Mouse (Mus musculus) kidney, embryonic 16.5 days (tissue): ENCODE data around the gene Abtb2. TPM values are rescaled to one million over a fixed set of nuclear protein-coding genes. Genes with fewer than 3 reads are reported as not detected.

ENCODE experiments used
- ATAC-seq: fragments of 200-750 bp; cut with Nextera tagmentation; 2 replicates; pipeline ENCODE4 v1.8.0; 2017; ENCODE audit warnings: moderate TSS enrichment; ENCODE audit not compliant: low FRiP score, low TSS enrichment
- H3K27ac ChIP-seq: fragments of 300-500 bp; sonication (generic); 2 replicates; pipeline ENCODE4 v1.5.1; 2014; ENCODE audit warnings: low read length
- H3K27me3 ChIP-seq: fragments of 300-500 bp; sonication (generic); 2 replicates; pipeline ENCODE4 v1.6.1; 2014; ENCODE audit warnings: low read length, control low read depth, mixed read lengths; ENCODE audit not compliant: insufficient read depth
- H3K36me3 ChIP-seq: fragments of 300-500 bp; sonication (generic); 2 replicates; pipeline ENCODE4 v1.6.1; 2014; ENCODE audit warnings: low read length, control low read depth, mixed read lengths; ENCODE audit not compliant: insufficient read depth
- H3K4me1 ChIP-seq: fragments of 300-500 bp; sonication (generic); 2 replicates; pipeline ENCODE4 v1.6.1; 2014; ENCODE audit warnings: low read length, control low read depth, mixed read lengths; ENCODE audit not compliant: insufficient read depth
- H3K4me2 ChIP-seq: fragments of 300-500 bp; sonication (generic); replicated peaks from 2 replicates; pipeline ENCODE4 v1.6.1; 2014; ENCODE audit warnings: low read depth, low read length
- H3K4me3 ChIP-seq: fragments of 300-500 bp; sonication (generic); 2 replicates; pipeline ENCODE4 v1.5.1; 2014; ENCODE audit warnings: mild to moderate bottlenecking, low read length
- H3K9ac ChIP-seq: fragments of 300-500 bp; sonication (generic); replicated peaks from 2 replicates; pipeline ENCODE4 v1.6.1; 2014; ENCODE audit warnings: low read length
- H3K9me3 ChIP-seq: fragments of 300-500 bp; sonication (generic); 2 replicates; pipeline ENCODE4 v1.6.1; 2016; ENCODE audit warnings: low read length, control low read depth
- WGBS: fragments of 180-500 bp; shearing (Covaris S2); extraction: QIAGEN DNeasy Blood & Tissue Kit; methylation state at CpG from one replicate; pipeline ENCODE4 v1.1.7; 2014; 5-methylcytosine and 5-hydroxymethylcytosine counted together
- polyA plus RNA-seq: library from polyadenylated mRNA; unstranded; fragments of >200 nt; fragmentation: Nextera tagmentation; extraction: Ambion mirVana; gene quantifications from 2 replicates; pipeline ENCODE4 v1.2.1, GENCODE M21; 2015

Gene Abtb2
- polyA plus RNA-seq, 1 experiment from 2014 or later = 9.3 TPM

- WGBS = under 1% methylated on average over 22 of the region's 22 CpGs
- Histone ChIP-seq H3K9me3 (no peaks in the 10 kb centered on the region), H3K4me2 (peak overlapping the region; percentile 91), H3K4me3 (peak overlapping the region; percentile 55), H3K9ac (0 out of 2 replicates have a peak overlapping the region, but pooled peaks have one; percentile 45), H3K36me3 (no peaks in the 10 kb centered on the region), H3K27ac (no peak overlapping the region), H3K27me3 (no peaks in the 10 kb centered on the region), H3K4me1 (peaks cover 32% of the 10 kb centered on the region)
- peak; percentile 22; the same call in 1 of the 2 replicates for ATAC-seq
Observed at GRCm38 (mm10) chr2:103565171-103565591, 929 bp upstream of the Abtb2 start.

DNA sequence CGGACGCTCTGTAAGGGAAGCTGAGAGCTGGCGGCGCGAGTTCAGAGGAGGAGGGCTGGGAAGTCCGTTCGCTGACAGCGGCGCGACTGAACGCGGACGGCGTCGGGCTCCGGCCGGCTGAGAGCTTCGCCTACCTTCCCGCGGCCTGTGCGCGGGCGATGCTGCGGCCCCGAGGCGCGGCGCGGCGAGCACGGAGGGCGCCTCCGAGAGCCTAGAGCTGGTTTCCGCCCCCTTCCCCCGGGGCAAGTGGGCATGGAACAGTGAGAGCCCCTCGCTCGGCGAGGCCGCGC is 258 bp downstream of the Abtb2 start:
- Histone ChIP-seq H3K36me3 (no peaks in the 10 kb centered on the region), H3K9me3 (no peaks in the 10 kb centered on the region), H3K4me1 (peaks cover 32% of the 10 kb centered on the region), H3K4me3 (peak overlapping the region; percentile 55), H3K27me3 (no peaks in the 10 kb centered on the region), H3K4me2 (peak overlapping the region; percentile 91), H3K9ac (peak overlapping the region; percentile 71), H3K27ac (peak overlapping the region; percentile 86)
- peak; percentile 68 for ATAC-seq
- under 1% methylated on average over 40 of the region's 40 CpGs for WGBS

- Histone ChIP-seq H3K4me3 (peak overlapping the region; percentile 55), H3K27me3 (no peaks in the 10 kb centered on the region), H3K9ac (peak overlapping the region; percentile 71), H3K9me3 (no peaks in the 10 kb centered on the region), H3K27ac (peak overlapping the region; percentile 86), H3K36me3 (no peaks in the 10 kb centered on the region), H3K4me2 (peak overlapping the region; percentile 91), H3K4me1 (peaks cover 32% of the 10 kb centered on the region)
- ATAC-seq = peak; percentile 40
- WGBS = under 1% methylated on average over 79 of the region's 79 CpGs
Observed at GRCm38 (mm10) chr2:103566713-103567521, 807 bp downstream of the Abtb2 start.

DNA sequence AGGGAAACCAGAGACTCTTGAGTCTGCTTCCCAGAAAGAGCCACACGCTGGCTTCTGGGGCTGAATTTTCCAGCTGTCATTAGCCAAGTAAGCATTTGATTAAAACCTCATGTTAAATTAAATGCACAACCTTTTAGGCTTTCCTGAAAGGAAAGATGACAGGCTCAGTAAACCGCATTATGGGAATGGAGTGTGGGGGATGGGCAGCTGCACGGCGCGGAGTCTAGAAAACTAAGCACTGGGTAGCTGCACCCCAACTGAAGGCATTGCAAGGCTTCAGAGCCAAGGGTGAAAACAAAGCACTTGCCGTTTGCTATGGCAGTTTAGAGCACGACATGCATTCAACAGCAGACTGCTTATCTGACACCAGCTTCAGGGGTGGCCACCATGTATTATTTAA is 2.1 kb downstream of the Abtb2 start:
- no peaks in the 10 kb centered on the region for H3K27me3 ChIP-seq
- peak overlapping the region; percentile 55 for H3K4me3 ChIP-seq
- no peaks in the 10 kb centered on the region for H3K9me3 ChIP-seq
- H3K36me3 ChIP-seq = no peaks in the 10 kb centered on the region
- ATAC-seq = no peak
- H3K4me1 ChIP-seq = peaks cover 40% of the 10 kb centered on the region
- H3K9ac ChIP-seq = peak overlapping the region; percentile 31; the same call in 1 of the 2 replicates
- peak overlapping the region; percentile 91 for H3K4me2 ChIP-seq
- 36% methylated on average over 7 of the region's 7 CpGs for WGBS
- no peak overlapping the region for H3K27ac ChIP-seq

DNA sequence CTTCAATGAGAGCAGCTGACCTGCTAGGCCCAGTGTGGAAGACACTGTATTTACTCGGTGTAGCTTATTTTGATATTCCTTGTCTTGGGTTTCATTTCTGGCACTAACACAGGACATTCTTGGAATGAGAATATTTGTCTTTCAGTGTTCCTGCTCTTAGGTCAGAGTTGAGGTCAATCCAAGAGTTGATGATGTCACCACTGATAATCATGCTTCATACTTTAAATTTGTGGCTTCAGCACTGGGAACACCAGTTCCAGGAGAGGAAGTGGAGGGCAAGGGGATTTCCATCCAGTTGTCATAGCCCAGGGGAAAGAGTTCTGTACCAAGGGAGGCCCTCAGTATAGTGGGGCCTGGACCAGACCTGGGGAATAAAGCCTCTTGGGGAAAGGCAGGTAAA is 3.6 kb downstream of the Abtb2 start:
- Histone ChIP-seq H3K27me3 (no peaks in the 10 kb centered on the region), H3K4me1 (peaks cover 40% of the 10 kb centered on the region), H3K9ac (no peak overlapping the region), H3K4me3 (no peak overlapping the region), H3K9me3 (no peaks in the 10 kb centered on the region), H3K27ac (no peak overlapping the region), H3K4me2 (0 out of 2 replicates have a peak overlapping the region, but pooled peaks have one; percentile 91), H3K36me3 (no peaks in the 10 kb centered on the region)
- no peak for ATAC-seq
- WGBS = 51% methylated on average over 1 of the region's 1 CpGs

DNA sequence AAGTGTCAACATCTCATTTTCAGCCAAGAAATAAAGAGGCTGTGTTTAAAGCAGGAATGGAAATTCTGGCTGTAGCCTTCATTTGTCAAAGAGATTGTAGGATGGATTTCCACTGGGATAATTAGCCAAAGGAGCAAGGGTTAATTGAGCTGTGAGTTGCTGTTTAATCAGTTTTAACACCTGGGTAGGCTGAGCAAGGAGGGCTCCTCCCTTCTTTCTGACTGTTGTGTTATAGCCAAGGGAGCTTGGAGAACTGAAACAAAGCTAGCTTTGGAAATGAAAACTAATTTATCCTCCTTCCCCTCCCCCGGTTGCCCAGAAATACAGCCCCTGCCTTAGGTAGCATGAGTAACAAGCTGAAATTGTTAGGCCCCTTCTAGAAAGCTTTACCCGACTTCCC is 6.2 kb downstream of the Abtb2 start:
- Histone ChIP-seq H3K27ac (no peak overlapping the region; the same call in 1 of the 2 replicates), H3K27me3 (no peaks in the 10 kb centered on the region), H3K36me3 (no peaks in the 10 kb centered on the region), H3K9ac (no peak overlapping the region), H3K9me3 (no peaks in the 10 kb centered on the region), H3K4me3 (no peak overlapping the region), H3K4me2 (no peak overlapping the region; the same call in 1 of the 2 replicates), H3K4me1 (peaks cover 30% of the 10 kb centered on the region)
- 34% methylated on average over 2 of the region's 2 CpGs for WGBS
- no peak for ATAC-seq

DNA sequence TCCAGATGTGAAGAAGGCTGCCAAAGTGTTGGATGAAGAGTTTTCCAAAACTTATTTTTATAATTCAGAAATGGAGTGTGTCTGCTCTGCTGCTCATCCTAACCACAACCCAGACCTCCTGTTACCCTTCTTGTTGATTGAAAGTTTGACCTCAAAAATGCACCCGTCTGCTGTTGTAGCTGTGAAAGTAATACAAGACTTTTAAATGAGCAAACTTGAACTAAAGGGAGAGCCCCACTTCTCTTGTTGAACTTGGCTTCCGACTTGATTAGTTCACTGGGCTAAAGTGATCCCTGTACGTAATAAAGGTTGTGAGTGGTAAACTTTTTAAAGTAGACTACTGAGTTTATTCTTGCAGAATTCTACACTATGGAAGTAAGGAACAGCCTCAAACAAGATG is 10.3 kb downstream of the Abtb2 start:
- H3K9ac ChIP-seq = no peak overlapping the region
- no peak for ATAC-seq
- H3K4me3 ChIP-seq = no peak overlapping the region
- no peaks in the 10 kb centered on the region for H3K36me3 ChIP-seq
- WGBS = 56% methylated on average over 3 of the region's 3 CpGs
- H3K27me3 ChIP-seq = no peaks in the 10 kb centered on the region
- H3K27ac ChIP-seq = no peak overlapping the region
- H3K4me2 ChIP-seq = no peak overlapping the region
- peaks cover 26% of the 10 kb centered on the region for H3K4me1 ChIP-seq
- no peaks in the 10 kb centered on the region for H3K9me3 ChIP-seq

GRCm38 (mm10) chr2:103577752-103578662 is 11.9 kb downstream of the Abtb2 start:
- no peak for ATAC-seq
- Histone ChIP-seq H3K27me3 (no peaks in the 10 kb centered on the region), H3K4me1 (peaks cover 25% of the 10 kb centered on the region), H3K9me3 (no peaks in the 10 kb centered on the region), H3K36me3 (no peaks in the 10 kb centered on the region), H3K4me3 (no peak overlapping the region), H3K9ac (no peak overlapping the region), H3K27ac (no peak overlapping the region), H3K4me2 (no peak overlapping the region)
- WGBS = 66% methylated on average over 7 of the region's 7 CpGs

DNA sequence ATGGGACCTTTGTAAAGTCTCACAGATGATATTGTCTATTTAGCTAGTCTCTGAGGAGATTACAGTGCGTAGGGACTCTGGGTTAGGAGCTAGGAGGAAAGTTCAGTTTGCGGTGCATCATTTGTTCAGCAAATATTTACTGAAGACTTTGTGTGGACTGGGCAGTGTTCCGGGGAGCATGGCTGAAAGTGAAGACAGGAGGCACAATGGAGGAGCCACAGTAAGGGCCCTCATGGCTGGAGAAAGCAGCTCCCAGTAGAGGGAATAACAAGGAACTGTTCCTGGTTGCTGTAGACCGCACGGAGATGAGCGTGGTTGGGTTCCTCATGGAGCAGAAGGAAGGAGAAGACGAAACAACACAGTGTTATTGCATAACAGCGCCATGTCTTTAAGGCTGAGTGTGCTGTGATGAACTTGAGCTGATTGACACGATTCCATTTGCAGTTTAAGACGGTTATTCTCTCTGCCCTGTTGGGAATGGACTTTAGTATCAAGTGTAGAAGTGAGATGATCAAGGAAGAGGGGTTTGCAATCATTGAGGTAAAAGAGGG is 12.6 kb downstream of the Abtb2 start:
- H3K27me3 ChIP-seq = no peaks in the 10 kb centered on the region
- H3K4me2 ChIP-seq = no peak overlapping the region
- ATAC-seq = no peak
- 93% methylated on average over 10 of the region's 10 CpGs for WGBS
- no peak overlapping the region for H3K9ac ChIP-seq
- no peaks in the 10 kb centered on the region for H3K9me3 ChIP-seq
- peaks cover 27% of the 10 kb centered on the region for H3K4me1 ChIP-seq
- no peak overlapping the region for H3K4me3 ChIP-seq
- H3K36me3 ChIP-seq = no peaks in the 10 kb centered on the region
- no peak overlapping the region for H3K27ac ChIP-seq
